Mouse (Mus musculus): ENCODE data around the gene Usp16. TPM values are rescaled to one million over a fixed set of nuclear protein-coding genes. Genes with fewer than 3 reads are reported as not detected.
"Not testable (repeated sequence)": the region's sequence is repeated elsewhere in the genome, so short reads cannot be mapped to it uniquely, and the experiment has no call there.

Gene Usp16
- total RNA-seq, 2 experiments from 2014 or later, result 69.4 to 69.6 TPM

- DNase-seq (ENCODE audit: low spot score in 2 of 2), result no peak
Observed at GRCm38 (mm10) chr16:87484367-87484766, 29.9 kb downstream of the Usp16 start.

- DNase-seq (ENCODE audit: low spot score in 2 of 2), result no peak
Observed at GRCm38 (mm10) chr16:87486739-87487138, 32.2 kb downstream of the Usp16 start.

GRCm38 (mm10) chr16:87488605-87489004 is 34.1 kb downstream of the Usp16 start:
- no peak for DNase-seq (ENCODE audit: low spot score in 2 of 2)

GRCm38 (mm10) chr16:87492191-87492792 is 37.8 kb downstream of the Usp16 start:
- not testable (repeated sequence) for DNase-seq (ENCODE audit: low spot score in 2 of 2)

- no peak for DNase-seq (ENCODE audit: low spot score in 2 of 2)
Observed at GRCm38 (mm10) chr16:87494955-87495655, 40.6 kb downstream of the Usp16 start.

GRCm38 (mm10) chr16:87495716-87496447 is 41.4 kb downstream of the Usp16 start, which contains the start of gene Cct8:
TSS of gene Cct8 (minus strand) at chr16:87495873.
- DNase-seq (ENCODE audit: low spot score in 2 of 2), result peak; percentile 80 to 91

GRCm38 (mm10) chr16:87496728-87497127 is 42.2 kb downstream of the Usp16 start:
- no peak for DNase-seq (ENCODE audit: low spot score in 2 of 2)

GRCm38 (mm10) chr16:87497171-87497570 is 42.7 kb downstream of the Usp16 start:
- DNase-seq (ENCODE audit: low spot score in 2 of 2), result no peak

GRCm38 (mm10) chr16:87499556-87499955 is 45.1 kb downstream of the Usp16 start:
- no peak for DNase-seq (ENCODE audit: low spot score in 2 of 2)

- no peak for DNase-seq (ENCODE audit: low spot score in 2 of 2)
Observed at GRCm38 (mm10) chr16:87501304-87502078, 47.0 kb downstream of the Usp16 start.

GRCm38 (mm10) chr16:87511706-87512105 is 57.2 kb downstream of the Usp16 start:
- no peak for DNase-seq (ENCODE audit: low spot score in 2 of 2)

GRCm38 (mm10) chr16:87512331-87512730 is 57.8 kb downstream of the Usp16 start:
- no peak for DNase-seq (ENCODE audit: low spot score in 2 of 2)

GRCm38 (mm10) chr16:87524228-87524627 is 69.7 kb downstream of the Usp16 start:
- DNase-seq (ENCODE audit: low spot score in 2 of 2), result no peak

GRCm38 (mm10) chr16:87527553-87528249 is 73.2 kb downstream of the Usp16 start:
- no peak for DNase-seq (ENCODE audit: low spot score in 2 of 2)

- DNase-seq (ENCODE audit: low spot score in 2 of 2), result no peak
Observed at GRCm38 (mm10) chr16:87528755-87529154, 74.3 kb downstream of the Usp16 start.

Other genes with a start within 250 kb of the Usp16 start
- gene N6amt1, start 100.5 kb upstream of the Usp16 start, total RNA-seq (2021), result 10 to 100 TPM; 32.5 to 37.1 TPM
- 10 to 100 TPM; 36.5 to 40.3 TPM for gene Ltn1, start 22.1 kb upstream of the Usp16 start, total RNA-seq (2021)
- gene Rwdd2b, start 14.1 kb upstream of the Usp16 start, total RNA-seq (2021), result 10 to 100 TPM; 10.2 to 10.6 TPM
- gene Cct8, start 41.2 kb downstream of the Usp16 start, total RNA-seq (2021), result 100 to 1,000 TPM; 216 to 221 TPM
- gene Map3k7cl, start 98.6 kb downstream of the Usp16 start, total RNA-seq (2021), result 1 to 10 TPM; 3.8 to 7.0 TPM
- 10 to 100 TPM; 29.4 to 30.9 TPM for gene Bach1, start 244.2 kb downstream of the Usp16 start, total RNA-seq (2021)

All from adrenal gland, postnatal 4 days (tissue).